Mouse (Mus musculus) lung, postnatal 36 days (tissue): ENCODE results near the gene Nop56.

Experiments
- DNase-seq: peaks from one replicate; pipeline ENCODE4 v3.0.0; 2022; ENCODE audit warnings: mixed read lengths

The Nop56 gene

GRCm38 (mm10) chr2:130274149-130274861 lies at the start of gene Nop56:
Gene Nop56, plus strand, starts transcription at chr2:130274430.
- DNase-seq, result peak; percentile 99

GRCm38 (mm10) chr2:130246912-130247311 lies 27.3 kb upstream of the Nop56 start:
- DNase-seq, result peak; percentile 73

GRCm38 (mm10) chr2:130248226-130248625 lies 26.0 kb upstream of the Nop56 start:
- no peak for DNase-seq

DNA sequence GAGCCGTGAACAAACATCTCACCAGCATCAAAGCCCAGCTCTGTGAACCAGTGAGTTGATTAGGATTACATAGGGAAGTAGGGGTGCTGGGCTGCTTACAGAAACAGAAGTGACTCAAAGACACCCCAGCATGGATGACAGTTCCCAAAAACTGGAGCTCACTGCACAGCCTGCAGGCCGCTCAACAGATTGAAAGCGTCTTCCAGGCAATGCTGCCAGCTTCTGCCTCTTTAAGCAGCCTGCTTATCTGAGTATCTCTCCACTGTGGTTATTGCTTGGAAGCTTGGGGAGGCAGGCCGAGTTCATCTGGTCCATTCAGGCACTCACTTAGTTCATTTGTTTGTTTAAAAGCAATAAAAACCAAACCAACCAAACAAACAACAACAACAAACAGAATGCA lies 17.5 kb upstream of the Nop56 start:
- DNase-seq, result no peak

DNA sequence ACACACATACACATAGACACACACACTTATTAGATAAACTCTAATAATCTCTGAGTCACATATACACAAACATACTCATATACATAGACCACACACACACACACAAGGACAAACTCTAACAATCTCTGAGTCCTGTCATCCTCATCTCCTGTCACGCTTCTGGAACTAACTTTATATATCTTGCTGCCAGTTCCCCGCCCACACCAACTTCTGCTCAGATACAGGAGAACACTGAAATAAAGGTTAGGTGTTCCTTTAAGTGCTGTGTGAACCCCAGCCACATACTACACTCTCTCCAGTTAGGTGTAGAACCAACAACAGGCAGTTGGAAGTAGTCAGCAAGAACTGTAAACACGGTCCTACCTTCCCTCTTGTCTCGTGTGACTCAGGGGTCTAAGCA lies 13.4 kb upstream of the Nop56 start:
- no peak for DNase-seq

- no peak for DNase-seq
Measured at GRCm38 (mm10) chr2:130261914-130262313, 12.3 kb upstream of the Nop56 start.

DNA sequence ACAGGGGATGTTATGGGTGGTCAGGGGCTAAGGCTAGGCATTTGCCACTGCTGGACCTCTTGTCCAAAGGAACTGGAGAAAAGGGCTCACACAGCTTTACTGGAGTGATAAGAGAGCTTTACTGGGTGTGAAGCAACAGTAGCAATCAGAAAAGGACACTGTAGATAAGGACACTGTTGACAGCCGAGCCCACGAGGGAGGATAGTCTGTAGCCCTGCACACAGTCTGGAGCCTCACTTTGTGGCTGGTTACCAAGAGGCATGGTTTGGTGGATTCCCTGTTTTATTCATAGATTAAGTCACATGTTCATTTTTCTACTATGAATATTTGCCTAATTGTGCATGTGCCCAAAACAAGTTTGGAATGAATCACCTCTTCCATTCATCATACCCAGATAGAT lies 11.8 kb upstream of the Nop56 start:
- DNase-seq, result no peak

DNA sequence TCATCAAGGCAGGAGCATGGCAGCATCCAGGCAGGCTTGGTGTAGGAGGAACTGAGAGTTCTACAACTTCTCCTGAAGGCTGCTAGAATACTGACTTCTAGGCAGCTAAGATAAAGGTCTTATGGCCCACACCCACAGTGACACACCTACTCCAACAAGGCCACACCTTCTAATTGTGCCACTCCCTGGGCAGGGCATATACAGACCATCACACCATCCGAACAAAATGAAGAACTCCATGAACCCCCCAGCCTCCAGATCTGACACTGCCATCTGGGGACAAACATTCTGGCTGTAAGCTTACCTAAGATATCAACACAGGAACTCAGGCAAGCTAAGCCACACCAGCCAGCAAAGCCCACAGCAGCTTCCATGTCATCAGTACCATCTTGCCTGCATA lies 8.7 kb upstream of the Nop56 start:
- DNase-seq, result no peak

DNA sequence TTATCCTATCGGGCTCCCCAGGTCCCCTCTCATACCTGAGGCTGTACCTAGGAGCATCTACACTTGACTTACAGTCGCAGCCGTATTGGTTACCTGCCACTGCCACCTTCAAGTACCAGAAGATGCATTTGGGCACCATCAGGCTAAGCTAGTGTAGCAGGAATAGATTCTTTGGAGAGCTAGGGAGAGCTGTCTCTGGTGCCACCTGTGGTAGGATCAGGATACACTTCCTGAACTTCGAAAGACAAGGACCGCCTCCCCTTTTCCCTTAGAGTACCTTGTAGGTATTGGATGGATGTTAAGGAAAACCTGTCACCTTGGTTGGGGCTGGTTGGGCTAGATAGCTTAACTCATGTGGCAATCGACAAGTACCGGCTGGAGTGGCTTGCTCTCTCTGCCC lies 6.2 kb upstream of the Nop56 start:
- DNase-seq, result no peak

- DNase-seq, result peak; percentile 25
Measured at GRCm38 (mm10) chr2:130273732-130274131, 498 bp upstream of the Nop56 start.

GRCm38 (mm10) chr2:130274862-130275261 lies 632 bp downstream of the Nop56 start:
- DNase-seq, result no peak

- DNase-seq, result peak; percentile 65
Measured at GRCm38 (mm10) chr2:130275649-130276048, 1.4 kb downstream of the Nop56 start.

DNA sequence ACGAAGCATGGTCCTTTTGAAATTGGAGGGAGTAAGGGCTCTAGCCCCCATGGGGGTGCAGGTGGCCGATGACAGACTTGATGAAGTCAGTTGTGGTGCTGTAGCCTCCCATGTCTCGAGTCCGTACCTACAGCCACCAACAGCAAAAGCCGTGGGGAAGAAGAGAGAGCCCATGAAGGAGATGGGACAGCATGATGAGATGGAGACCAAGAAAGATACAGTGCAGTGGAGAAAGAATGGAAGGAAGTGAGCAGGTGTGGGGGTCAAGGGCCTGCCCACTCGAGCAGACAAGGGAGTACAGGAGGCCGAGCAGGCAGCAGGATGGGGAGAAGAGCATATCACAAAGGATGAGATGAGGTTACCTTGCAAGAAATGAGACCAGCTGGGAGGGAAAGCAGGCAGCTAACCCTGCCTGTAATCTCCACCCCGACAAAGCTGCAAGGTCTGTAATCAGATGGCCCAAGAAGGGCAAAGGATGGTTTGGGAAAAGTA lies 5.4 kb downstream of the Nop56 start:
- no peak for DNase-seq

DNA sequence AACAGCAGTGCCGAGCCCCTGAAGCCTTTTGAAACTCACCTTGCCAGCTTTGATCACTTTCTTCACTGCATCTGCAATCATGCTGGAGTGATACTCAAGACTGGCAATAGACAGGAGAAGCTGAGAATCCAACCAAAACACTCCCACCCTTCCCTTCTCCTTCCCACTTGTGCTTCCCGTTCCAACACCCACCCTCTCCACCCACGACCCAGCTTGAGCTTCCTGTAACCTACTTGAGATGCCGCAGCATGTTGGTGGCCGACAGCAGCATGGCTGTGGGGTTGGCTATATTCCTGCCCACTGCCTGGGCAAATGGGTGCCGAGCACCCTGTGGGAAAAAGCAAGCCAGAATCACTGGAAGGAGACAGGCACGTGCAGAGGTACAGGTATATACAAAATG lies 6.0 kb downstream of the Nop56 start:
- DNase-seq, result no peak

- no peak for DNase-seq
Measured at GRCm38 (mm10) chr2:130280818-130281217, 6.6 kb downstream of the Nop56 start.

DNA sequence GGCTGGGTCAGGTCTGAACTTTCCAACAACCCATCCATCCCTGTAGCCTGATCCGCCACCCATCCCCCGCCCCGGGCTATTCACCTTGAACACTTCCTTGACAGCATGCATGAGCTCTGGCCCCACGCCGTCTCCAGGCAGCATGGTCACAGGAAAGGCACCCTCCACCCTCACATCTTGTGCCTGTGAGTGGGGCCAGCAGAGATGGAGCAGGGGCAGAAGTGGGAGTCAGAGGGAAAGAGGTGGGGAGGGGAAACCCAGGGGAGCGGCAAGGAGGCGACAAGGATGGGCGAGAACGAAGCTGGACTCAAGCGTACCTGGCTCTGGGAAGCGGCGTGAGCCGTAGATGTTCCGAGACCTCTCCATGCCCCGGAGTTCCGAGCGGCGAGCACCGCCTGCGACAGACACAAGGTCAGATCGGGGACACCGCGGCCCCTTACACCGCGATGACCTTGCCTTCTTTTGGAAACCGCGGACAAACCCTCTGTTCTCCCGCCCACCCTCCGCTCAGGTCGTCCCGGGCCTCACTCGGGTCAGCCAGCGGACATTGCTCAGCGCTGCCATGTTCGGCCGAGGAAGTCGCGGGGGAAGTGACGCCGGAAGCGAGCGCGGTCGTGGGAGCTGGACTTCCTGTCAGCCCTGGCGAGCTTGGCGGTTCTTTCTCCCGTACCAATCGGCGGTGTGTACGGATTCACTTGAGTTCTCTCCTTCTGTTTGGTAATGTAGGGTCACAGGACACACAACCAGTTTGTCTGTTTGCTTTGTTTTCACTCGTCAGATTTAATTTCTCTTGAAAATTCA lies 9.8 kb downstream of the Nop56 start, which contains the start of gene Idh3b:
Gene Idh3b, minus strand, starts transcription at position 694 of the 801 bp plus-strand sequence.
- DNase-seq, result peak; percentile 93

- no peak for DNase-seq
Measured at GRCm38 (mm10) chr2:130289086-130289485, 14.9 kb downstream of the Nop56 start.

DNA sequence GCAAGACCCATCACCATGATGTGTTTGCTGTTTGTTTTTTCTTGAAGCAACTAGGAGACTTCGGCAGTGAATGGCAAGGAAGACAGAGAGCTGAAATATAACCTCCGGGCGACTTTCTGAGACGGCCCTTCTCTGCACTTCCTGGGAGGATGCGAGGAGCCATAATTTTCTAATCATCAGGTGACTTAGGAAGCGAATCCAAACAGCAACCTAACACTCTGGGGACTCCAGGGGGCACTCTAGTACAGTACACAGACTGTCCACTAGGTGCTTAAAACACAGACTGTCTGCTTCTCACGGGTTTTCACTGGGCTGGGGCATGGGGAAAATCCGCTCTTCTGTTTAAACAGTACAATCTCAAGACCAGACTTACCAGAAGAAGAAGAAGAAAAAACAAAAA lies 17.2 kb downstream of the Nop56 start:
- DNase-seq, result peak; percentile 88

- no peak for DNase-seq
Measured at GRCm38 (mm10) chr2:130293009-130293408, 18.8 kb downstream of the Nop56 start.

GRCm38 (mm10) chr2:130293486-130293885 lies 19.3 kb downstream of the Nop56 start:
- no peak for DNase-seq

GRCm38 (mm10) chr2:130294218-130294935 lies 20.1 kb downstream of the Nop56 start:
- no peak for DNase-seq

- peak; percentile 39 for DNase-seq
Measured at GRCm38 (mm10) chr2:130294936-130295277, 20.7 kb downstream of the Nop56 start, which contains the start of gene Ebf4. Gene Ebf4, plus strand, starts transcription at chr2:130295169.
